Mouse (Mus musculus): ENCODE data around the gene Creb5.

DNA sequence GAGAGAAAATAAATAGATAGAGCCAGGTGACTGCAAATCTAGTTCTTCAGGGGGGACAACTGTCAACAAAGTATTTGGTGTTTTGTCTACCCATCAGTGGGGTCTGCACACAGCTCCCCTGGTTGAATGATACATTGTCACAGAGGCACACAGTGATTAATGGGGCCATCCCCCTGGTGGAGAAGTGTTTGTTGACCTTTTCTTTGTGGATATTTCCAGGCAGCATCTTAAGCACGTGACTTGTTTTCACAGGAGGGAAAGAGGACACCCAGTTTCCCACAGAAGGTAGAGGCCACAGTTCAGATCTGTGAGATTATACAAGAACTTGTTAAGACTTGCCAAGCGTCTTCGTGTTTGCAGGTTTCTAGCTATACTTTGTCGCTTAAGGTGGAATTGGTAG is 370.4 kb downstream of the Creb5 start:
- no peak for TF ChIP-seq POLR2A (IDR thresholded peaks at IDR 0.05; ENCODE audit: extremely low read depth, insufficient read depth, low read length)
- no peak for TF ChIP-seq CTCF (IDR thresholded peaks at IDR 0.05; ENCODE audit: extremely low read depth, insufficient read depth, low read length)

All from cortical plate, adult 2 months (tissue).